Mouse (Mus musculus) E14TG2a.4 (cell line): ENCODE measurements around the gene Adgrg3.

Experiments used
- H3K27me3 ChIP-seq: 2 replicates; pipeline ENCODE4 v1.6.1; 2014; ENCODE audit warnings: low read length, control low read depth; ENCODE audit not compliant: insufficient read depth
- H3K36me3 ChIP-seq: 2 replicates; pipeline ENCODE4 v1.6.1; 2014; ENCODE audit warnings: low read length, control low read depth; ENCODE audit not compliant: insufficient read depth
- H3K4me1 ChIP-seq: replicated peaks from 2 replicates; pipeline ENCODE4 v1.6.1; 2014; ENCODE audit warnings: low read depth, low read length, control low read depth
- H3K4me3 ChIP-seq: replicated peaks from 2 replicates; pipeline ENCODE4 v1.5.1; 2014; ENCODE audit warnings: mild to moderate bottlenecking, low read length
- H3K9me3 ChIP-seq: 2 replicates; pipeline ENCODE4 v1.6.1; 2014; ENCODE audit warnings: low read length, control low read depth
- CTCF ChIP-seq: conservative IDR thresholded peaks from 2 replicates; pipeline ENCODE4 v1.5.1; 2014; ENCODE audit warnings: low read length
- NANOG ChIP-seq: IDR thresholded peaks from 2 replicates; pipeline ENCODE4 v1.6.1; 2014; ENCODE audit warnings: borderline replicate concordance, low read length, mixed read lengths
- POU5F1 ChIP-seq: IDR thresholded peaks from 2 replicates; pipeline ENCODE4 v1.6.1; 2014; ENCODE audit warnings: low read length, borderline replicate concordance

Gene Adgrg3

DNA sequence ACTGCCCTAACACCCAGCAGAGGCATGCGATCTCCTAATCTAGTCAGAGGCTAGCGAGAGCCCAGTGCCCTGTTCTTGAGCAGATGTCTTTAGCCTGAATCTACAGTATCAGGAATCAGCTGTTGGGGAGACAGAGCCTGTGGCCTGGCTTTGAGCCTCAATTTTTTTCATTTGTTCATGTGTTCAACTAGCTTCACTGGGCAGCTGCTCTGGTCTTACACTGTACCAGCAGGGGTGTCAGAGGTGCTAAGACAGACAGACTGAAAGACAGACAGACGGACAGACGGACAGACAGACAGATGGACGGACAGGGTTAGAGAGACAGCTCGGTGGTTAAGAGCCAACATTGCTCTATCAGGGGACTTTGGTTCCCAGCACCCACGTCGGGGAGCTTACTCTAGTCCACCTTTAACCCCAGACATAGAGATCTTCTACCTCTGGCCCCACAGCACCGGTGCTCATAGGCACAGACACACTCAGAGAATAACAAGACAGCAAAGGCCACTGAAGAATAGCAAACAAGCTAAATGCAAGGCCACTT, 26.0 kb upstream of the Adgrg3 start:
- H3K9me3 ChIP-seq, result no peaks in the 10 kb centered on the region
- H3K4me3 ChIP-seq, result no peak overlapping the region
- H3K4me1 ChIP-seq, result peaks cover 33% of the 10 kb centered on the region
- no peak for TF ChIP-seq NANOG
- no peak for TF ChIP-seq POU5F1
- TF ChIP-seq CTCF, result no peak
- peaks cover 54% of the 10 kb centered on the region for H3K27me3 ChIP-seq
- no peaks in the 10 kb centered on the region for H3K36me3 ChIP-seq

DNA sequence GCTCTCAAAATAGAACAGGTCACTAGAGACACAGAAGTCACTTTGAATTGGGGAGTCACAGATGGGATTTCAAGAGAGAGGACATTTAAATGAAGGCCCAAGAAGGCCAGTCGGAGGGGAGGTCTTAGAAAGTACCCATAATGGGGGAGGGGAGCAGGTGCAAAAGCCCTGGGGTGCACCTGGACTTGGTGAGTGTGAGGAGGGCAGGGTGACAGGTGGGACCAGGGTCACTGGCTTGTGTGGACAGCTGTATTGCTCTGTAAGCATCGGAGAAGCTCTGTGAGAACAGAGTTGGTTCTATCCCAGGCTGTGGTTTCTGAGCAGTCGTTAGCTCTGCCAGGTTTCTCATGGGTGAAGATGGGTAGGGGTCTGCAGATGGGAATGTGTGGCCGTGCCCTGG, 25.5 kb upstream of the Adgrg3 start:
- peaks cover 32% of the 10 kb centered on the region for H3K4me1 ChIP-seq
- peaks cover 51% of the 10 kb centered on the region for H3K27me3 ChIP-seq
- no peak overlapping the region for H3K4me3 ChIP-seq
- H3K36me3 ChIP-seq, result no peaks in the 10 kb centered on the region
- no peak for TF ChIP-seq CTCF
- TF ChIP-seq POU5F1, result no peak
- no peak for TF ChIP-seq NANOG
- H3K9me3 ChIP-seq, result no peaks in the 10 kb centered on the region

DNA sequence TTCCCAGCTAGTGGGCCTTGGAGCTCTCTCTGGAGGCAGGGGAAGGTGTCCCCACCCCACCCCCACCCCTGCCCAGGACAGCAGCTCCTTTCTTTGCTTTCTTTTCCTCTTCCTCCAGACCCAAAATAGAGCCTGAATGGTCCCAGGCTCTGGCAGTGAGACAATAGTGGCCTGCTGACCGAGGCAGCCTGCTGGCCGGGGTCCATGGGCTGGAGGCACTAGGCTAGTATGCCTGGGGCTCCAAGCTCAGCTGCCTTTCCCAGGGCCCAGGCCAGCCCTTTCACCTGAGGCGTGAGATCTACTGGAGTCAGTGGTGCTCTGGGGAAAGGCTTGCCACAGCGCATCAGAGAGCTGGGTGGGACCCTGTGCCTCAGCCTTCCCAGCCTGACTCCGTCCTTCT, 25.0 kb upstream of the Adgrg3 start:
- Histone ChIP-seq H3K4me3 (no peak overlapping the region), H3K4me1 (peaks cover 34% of the 10 kb centered on the region), H3K36me3 (no peaks in the 10 kb centered on the region), H3K9me3 (no peaks in the 10 kb centered on the region), H3K27me3 (peaks cover 48% of the 10 kb centered on the region)
- TF ChIP-seq POU5F1 (no peak), CTCF (no peak)

DNA sequence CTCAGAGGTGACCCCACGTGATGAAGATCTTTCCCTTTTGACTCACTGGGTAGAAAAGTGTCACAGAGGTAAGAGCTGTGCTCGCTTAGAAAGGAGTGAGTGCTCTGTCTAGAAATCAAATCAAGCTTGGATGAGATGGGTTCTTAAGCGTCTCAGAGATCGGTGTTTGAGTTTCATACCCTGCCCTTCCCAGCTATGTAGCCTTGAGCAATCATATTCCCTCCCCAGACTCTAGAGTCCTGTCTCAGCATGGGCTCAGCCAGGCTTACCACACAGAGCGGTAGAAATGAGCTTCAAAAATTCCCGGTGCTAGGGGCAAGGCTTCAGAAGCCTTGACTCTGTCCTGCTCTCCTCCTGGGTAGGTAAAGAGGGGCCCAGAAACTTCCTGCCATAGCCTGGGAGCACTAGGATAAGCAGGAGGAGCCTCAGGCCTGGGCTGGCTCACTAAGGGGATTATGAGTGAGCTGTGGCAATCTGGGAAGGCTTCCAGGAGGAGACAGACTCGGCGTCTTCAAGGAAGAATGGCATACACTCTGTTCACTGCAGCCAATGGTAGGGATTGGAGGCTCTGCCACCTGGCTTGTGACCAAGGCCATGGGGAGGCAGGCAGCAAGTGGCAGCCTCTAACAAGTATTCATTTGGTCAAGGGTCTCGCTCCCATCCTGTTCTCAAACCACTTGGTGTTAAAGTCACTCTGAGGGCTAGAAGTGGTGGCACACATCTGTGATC, 24.3 kb upstream of the Adgrg3 start:
- Histone ChIP-seq H3K36me3 (no peaks in the 10 kb centered on the region), H3K27me3 (peaks cover 48% of the 10 kb centered on the region), H3K9me3 (no peaks in the 10 kb centered on the region), H3K4me1 (peaks cover 34% of the 10 kb centered on the region), H3K4me3 (no peak overlapping the region)
- TF ChIP-seq NANOG, result no peak
- no peak for TF ChIP-seq POU5F1
- no peak for TF ChIP-seq CTCF

- no peak for TF ChIP-seq NANOG
- TF ChIP-seq POU5F1, result no peak
- TF ChIP-seq CTCF, result no peak
Measured at GRCm38 (mm10) chr8:94994006-94994405, 23.5 kb upstream of the Adgrg3 start.

GRCm38 (mm10) chr8:94994510-94994909, 23.0 kb upstream of the Adgrg3 start:
- Histone ChIP-seq H3K36me3 (no peaks in the 10 kb centered on the region), H3K9me3 (no peaks in the 10 kb centered on the region), H3K4me3 (no peak overlapping the region), H3K27me3 (peaks cover 42% of the 10 kb centered on the region), H3K4me1 (peaks cover 39% of the 10 kb centered on the region)
- TF ChIP-seq CTCF, result no peak
- TF ChIP-seq POU5F1, result no peak
- no peak for TF ChIP-seq NANOG

More at GRCm38 (mm10) chr8:94994006-94994405, 23.5 kb upstream of the Adgrg3 start:
- no peaks in the 10 kb centered on the region for H3K9me3 ChIP-seq
- H3K4me1 ChIP-seq, result peaks cover 34% of the 10 kb centered on the region
- no peak overlapping the region for H3K4me3 ChIP-seq
- peaks cover 45% of the 10 kb centered on the region for H3K27me3 ChIP-seq
- no peaks in the 10 kb centered on the region for H3K36me3 ChIP-seq

DNA sequence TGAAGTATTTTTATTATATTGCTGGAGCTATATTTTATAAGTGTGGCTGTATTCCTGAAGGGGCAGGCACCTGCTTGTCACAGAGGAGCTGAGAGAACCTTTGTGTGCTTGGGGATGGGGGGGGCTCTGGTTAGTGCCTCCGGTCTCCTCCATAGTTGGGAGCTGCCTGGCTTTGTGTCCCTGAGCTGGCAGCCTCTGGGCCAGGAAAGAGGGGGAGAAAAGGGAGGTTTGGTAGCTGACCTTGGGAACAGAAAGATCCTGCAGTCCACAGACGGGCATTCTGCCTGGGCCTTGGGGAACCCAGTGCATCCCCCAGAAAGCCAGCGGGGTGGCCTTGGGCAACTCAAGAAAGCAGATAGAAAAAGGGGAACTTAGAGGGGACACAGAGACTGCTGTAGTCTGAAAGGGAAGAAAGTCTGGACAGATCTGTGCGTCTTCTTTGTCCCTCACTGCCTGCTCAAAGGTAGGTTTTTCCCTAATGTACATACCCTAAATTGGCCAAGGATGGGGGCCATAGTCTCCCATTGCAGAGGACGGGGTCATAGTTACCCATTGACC, 22.1 kb upstream of the Adgrg3 start:
- peaks cover 42% of the 10 kb centered on the region for H3K4me1 ChIP-seq
- H3K36me3 ChIP-seq, result no peaks in the 10 kb centered on the region
- TF ChIP-seq POU5F1 (no peak), CTCF (no peak), NANOG (no peak)
- H3K27me3 ChIP-seq, result peaks cover 42% of the 10 kb centered on the region
- H3K4me3 ChIP-seq, result no peak overlapping the region
- H3K9me3 ChIP-seq, result no peaks in the 10 kb centered on the region

DNA sequence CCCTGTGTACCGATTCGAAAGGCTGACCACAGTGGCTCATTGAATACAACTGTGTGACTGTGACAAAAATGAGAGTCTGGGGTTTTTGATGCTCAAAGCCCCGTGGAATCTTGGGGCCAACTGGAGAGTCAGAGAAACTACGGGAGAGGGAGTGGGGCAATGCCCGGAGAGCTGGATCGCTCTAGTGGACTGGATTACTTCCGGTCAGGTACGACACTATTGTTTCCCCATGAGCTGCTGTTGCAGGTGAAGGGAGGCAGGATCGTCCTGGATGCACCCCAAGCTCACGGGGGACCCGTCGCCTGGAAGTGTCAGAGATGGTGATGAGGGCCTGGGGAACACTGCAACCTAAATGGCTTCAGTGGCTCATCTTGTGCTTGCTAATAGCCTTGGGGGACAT, 21.5 kb upstream of the Adgrg3 start:
- H3K4me3 ChIP-seq, result no peak overlapping the region
- H3K9me3 ChIP-seq, result no peaks in the 10 kb centered on the region
- H3K4me1 ChIP-seq, result peaks cover 42% of the 10 kb centered on the region
- TF ChIP-seq NANOG, result no peak
- TF ChIP-seq CTCF, result no peak
- TF ChIP-seq POU5F1, result no peak
- H3K27me3 ChIP-seq, result peaks cover 42% of the 10 kb centered on the region
- H3K36me3 ChIP-seq, result no peaks in the 10 kb centered on the region
